Mouse (Mus musculus) adrenal gland, postnatal 36 days (tissue): Measurements from ENCODE around the gene Kazn. TPM values are rescaled to one million over a fixed set of nuclear protein-coding genes. Genes with fewer than 3 reads are reported as not detected.

Source experiments
- DNase-seq, 2 experiments: peaks; one replicate each; pipeline ENCODE4 v3.0.0; 2021; ENCODE audit warnings: mixed read lengths in 1 of 2
- total RNA-seq, 2 experiments: library from RNA; stranded (reverse); gene quantifications; 2 replicates each; pipeline ENCODE4 v1.2.3; 2021

Gene Kazn
- total RNA-seq, 2 experiments from 2014 or later, result 21.7 to 25.1 TPM

DNA sequence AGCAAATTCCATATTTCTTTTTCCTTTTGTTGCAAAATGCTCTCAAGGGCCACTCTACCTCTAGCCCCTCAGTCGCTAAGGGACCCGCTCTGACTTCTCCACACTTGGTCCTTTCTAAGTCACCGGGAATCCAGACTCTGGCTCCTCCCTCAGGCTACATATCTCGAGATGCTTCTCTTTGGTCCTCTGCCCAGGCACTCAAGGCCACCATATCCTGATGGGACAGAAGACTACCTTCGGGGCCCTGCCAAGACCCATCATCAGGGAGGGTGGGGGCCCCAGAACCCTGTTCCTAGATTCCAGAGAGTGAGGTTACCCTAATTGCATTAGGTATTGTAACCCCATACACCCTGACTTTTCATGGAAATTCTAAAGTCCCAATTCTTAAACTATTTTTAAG, 73.8 kb downstream of the Kazn start:
- peak; percentile 60 to 69 for DNase-seq

DNA sequence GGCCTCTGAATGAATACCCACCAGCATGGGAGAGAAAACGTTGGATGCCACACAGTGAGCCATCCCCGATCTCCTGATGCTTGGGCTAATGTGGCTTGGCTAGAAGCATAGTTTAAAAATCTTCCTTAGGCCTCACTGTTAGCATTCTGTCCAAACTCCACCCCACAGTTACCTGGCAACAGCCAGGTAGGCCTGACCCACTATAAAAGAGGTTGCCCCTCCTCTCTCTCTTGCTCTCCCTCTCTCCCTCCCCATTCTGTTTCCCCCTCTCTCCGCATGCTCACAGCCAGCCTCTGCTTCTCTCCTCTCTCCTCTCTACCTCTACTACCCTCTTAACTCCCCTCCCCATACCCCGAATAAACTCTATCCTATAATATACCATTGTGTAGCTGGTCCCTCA, 74.8 kb downstream of the Kazn start:
- DNase-seq, result no peak

DNA sequence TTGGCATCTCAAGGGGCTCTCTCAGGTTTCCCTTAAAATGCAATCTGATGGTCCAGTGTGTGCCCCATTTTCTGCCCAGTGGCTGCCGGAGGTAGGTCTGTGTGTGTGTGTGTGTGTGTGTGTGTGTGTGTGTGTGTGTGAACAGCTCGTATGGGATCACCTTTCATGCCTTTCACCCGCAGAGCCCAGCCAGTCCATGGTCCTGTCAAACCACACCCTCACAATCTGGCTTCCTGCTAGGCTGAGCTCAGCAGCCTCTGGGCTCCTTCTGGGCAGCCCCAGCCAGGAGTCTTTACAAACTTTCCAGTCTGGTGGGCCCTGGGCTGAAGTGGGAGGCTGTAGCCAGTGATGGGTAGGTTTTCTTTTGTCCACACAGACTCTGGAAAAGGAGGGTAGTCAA, 75.3 kb downstream of the Kazn start:
- DNase-seq, result no peak

DNA sequence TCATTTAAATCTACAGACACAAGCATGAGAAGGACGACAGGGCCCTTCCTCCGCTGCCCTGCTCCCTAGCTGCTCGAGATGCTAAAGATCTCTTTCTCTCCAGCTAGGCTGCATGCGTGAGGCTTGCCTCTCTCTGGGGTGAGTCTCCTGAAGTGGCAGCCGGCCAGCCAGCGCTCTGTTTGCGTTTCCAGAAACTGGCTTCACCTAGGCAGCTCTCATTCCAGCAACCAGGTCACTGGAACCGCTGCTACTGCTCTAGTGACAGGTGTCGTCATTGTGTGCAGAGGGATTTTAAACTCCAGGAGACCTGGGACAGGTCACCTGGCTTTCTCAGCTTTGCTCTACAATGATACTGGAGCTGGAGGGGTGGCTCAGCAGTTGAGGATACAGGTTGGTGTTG, 76.5 kb downstream of the Kazn start:
- DNase-seq, result no peak

DNA sequence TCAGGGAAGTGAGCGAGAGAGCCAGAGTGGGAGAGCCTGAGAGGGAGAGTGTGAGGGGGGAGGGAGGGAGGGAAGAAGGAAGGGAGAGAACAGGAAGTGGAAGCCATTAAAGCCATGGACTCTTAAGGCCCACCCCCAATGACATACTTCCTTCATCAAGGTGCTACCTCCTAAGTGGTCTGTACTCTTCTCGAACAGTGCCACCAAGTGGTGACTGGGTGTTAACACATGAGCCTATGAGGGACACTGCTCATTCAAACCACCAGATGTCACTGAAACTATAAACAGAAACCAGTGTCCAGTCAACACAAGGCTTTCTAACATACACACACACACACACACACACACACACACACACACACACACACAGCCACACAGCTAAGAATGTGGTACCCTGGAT, 77.1 kb downstream of the Kazn start:
- no peak for DNase-seq

DNA sequence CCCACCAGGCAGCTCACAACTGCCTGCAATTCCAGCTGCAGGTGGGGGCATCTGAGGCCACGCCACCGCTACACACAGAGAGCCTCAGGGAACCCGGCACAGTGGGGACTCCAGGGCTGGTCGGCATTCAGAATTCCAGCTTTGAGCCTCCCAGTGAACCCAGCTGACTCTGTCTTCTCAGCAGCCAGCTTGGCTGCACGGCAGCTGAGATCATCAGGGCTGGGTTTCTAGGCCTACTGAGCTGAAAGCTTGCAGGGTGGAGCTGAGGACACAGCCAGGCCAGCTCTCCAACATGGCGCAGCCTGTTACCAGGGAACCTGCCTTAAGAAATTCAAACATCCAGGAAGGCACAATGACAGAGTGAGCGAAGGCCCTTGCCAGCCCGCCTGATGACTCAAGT, 79.2 kb downstream of the Kazn start:
- peak; percentile 23 to 48 for DNase-seq

DNA sequence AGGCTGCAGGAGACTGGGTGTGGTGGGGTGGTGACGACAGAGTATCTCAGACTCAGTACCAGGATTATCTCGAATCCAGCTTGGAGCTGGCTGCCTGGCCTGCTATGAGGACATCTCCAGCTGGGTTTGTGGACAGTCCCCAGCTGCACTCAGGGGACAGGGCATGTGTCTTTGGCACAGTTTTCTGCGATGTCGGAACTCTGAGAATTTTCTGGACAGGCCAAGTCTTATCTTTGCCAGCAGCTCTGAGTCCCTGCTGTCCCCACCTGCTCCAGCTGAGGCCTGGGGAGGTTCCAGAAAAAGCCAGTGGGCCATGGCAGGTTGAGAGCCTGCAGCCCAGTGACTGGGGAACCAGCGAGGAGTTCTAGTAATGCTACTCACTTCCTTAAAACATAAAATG, 82.7 kb downstream of the Kazn start:
- DNase-seq, result no peak

DNA sequence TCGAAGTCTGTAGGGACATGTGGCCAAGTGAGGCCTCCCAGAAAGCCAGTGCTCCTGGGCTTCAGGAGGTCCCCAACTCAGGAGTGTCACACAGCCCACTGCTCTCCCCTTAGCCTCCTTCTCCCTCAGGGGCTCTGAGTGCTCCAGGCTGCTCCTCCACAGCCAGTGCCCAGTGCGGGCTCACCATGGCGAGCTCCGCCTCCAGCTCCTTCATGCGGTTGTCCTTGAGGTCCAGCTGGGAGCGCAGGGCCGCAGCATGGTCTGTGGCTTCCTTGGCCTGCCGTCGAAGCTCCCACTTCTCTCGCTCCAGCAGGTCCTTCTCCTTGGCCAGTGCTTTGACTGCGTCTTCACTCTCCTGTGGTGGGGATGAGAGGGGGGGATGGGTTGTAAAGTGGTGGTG, 85.0 kb downstream of the Kazn start:
- DNase-seq, result peak; percentile 57 to 61

DNA sequence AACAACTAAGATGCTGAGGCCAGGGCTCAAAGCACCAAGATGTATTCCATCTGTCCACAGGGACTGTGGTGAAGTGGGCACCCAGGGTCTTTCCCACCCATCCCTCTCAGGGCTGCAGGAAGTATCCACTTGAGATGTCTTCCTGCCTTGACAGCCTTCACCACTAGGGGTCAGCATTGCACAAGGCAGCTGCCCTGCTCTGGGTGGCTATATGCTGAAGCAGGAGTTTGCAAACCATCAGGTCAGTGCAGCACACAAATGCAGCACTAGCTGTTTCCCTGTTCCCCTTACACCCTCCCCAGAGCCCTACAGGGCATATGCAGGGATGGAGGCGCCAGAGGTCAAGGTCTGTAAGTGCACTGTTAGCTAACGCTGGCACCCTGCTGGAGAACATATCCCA, 85.7 kb downstream of the Kazn start:
- peak; percentile 89 to 90 for DNase-seq

DNA sequence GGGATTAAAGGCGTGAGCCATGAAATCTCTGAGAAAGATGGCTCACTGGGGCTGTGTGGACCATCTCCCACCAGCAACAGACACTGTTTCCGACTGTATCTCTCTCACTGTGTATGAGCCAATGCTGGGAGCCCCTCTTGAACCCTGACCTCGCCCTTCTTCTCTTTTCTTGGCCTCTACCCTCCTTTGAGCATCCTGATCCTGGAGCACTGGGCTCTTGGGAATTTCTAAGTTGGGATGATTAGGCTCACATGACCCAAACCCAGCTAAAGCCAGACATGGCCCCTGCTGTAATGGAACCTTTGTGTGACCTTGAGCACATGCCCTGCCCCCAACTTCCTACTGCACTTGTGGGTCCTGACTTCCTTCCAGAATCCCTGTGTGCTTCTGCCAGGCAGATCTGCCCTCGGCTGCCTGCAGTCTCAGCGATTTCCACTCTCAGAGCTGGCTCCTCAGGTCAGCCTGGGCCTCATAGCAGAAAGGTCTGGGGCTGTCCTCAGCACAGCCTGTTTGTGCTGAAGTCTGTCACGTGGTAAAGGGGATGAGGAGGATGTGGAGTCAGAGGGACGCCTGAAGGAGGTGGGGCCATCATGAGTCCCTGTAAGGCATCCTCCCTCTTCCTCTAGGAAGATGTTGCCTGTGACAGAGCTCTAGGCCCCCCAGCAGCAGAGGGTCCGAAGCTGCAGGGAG, 86.3 kb downstream of the Kazn start:
- peak in 1 of 2 experiments; percentile 22 for DNase-seq

DNA sequence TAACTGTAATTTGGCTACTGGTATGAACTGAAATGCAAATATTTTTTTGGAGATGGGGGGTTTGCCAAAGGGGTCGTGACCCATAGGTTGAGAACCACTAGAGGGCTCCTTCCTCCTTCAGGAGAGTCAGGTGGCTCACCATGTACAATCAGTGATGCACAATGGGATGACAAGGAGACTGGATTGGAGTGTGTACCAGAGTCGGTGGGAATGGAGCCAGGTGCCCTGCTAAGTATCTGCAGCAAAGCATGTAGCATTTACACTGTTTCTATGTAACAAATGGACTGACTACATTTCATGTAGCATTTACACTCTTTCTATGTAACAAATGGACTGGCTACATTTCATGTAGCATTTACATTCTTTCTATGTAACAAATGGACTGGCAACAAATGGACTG, 89.1 kb downstream of the Kazn start:
- no peak for DNase-seq

DNA sequence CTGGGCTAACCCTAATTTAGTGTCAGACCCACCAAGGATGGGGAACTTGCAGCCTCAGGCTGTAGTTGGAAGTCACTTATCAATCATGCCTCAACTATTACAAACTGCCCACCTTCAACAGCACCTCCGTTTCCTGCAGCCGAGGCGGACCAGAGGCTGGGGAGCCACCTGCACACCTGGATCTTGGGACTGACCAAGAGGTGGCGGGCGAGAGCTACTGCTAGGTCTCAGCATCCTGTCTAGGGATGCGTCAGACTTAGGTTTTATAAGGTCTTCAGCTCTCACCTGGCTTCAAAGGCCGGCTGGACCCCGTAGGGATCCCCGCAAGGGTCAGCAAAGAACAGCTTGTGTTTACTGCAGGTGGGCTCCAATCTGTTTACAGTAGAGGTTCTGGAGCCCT, 90.0 kb downstream of the Kazn start:
- no peak for DNase-seq

DNA sequence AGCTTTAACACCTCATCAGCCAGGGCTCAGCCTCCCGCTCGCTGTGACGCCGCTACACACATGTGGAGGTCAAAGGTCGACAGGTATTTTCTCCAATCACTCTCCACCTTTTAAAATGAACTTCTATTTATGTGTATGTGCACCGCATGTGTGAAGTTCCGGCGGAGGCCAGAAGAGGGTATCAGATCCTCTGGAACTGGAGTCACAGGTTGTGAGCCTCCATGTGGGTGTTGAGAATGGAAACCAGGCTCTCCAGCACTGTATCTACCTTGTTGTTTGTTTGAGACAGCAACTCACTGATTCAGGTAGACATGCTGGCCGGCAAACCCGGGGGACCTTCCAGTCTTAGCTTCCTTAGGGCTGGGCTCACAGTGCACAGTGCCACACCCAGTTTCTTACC, 91.5 kb downstream of the Kazn start:
- DNase-seq, result no peak

DNA sequence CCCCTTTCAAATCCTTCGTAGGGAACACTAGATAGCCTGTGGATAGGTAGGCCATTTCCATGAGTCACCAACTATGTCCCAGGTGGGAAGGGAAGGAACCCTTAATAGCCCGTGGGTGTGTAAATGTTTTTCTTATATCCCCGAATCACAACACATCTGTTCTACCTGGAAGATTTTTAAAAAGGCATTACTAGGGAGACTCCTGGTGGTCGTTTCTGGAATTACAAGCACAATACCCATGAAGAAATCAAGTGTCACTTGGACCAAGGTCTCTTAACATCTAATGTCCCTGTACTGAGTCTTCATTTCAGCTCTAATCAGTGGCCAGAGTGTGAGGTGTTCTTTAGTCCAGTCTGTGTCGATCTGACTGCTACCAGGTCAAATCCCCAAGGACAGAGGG, 95.1 kb downstream of the Kazn start:
- DNase-seq, result no peak

DNA sequence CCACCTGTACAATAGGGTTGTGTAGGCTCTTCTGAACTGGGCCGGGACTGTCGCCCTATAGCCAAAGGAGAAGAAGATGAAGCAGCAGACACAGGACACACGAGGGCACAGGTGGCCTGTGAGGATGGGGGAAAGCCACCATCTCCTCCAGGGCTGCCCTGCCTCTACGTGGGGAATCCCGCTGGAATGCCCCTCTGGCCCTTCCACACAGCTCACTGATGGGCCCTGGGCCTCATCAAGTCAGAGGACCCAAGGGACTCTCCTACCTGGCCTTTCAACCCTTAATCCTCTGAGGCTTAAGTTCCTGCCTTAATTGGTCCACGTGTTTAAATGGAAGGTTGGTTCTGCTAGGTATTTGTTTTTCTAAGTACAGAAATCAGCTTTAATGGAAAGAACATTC, 95.9 kb downstream of the Kazn start:
- no peak for DNase-seq

DNA sequence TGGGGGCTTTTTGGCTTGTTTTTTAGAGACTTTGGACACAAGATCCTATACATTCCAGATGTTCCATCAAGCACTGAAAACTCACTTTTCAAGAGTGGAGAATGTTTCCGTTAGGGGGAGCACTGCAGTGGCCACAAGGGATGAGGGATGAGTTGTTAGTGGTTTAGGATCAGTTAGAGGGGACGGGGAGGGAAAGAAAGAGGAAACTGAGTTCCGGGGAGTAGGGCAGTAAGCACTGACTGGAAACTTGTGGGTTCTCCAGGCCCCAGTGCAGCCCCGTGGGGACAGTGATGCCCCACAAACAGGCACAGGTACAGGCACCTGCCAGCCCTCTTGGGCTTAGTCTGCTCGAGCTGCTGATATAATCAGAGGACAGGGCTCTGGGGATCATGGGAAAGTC, 99.5 kb downstream of the Kazn start:
- no peak for DNase-seq

DNA sequence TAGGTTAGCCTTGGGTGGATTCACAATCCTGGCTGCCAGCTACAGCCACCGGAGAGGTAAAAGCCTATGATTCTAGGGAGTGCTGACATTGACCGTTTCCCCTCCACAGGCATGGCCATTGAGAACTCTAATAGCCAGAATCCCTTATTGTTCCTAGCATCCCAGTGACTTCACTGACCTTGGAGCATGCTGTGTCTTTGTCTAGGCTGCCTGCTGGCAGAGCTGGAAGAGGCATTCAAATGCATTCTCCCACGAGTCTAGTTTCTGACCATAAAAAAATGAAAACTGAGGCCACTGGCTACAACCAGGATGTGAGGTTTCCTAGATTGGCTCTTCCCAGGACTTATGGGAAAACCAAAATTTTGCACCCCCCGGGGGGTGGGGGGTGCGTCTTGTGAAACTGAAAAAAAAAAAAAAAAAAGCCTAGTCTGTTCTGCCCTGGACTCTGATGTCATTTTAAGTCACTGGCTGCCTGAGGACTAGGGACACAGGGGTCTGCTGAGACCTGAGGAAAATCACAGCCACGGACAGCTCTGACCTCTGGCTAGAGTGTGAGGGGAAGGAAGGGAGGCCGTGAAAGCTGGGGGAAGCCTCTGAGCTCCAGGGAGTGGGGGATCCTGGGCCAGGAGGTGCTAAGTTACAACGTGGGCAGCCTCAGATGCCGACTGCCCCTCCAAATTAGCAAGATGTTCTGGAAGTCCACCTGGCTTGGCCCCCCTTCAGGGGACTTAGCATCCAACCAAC, 100.7 kb downstream of the Kazn start:
- no peak for DNase-seq

DNA sequence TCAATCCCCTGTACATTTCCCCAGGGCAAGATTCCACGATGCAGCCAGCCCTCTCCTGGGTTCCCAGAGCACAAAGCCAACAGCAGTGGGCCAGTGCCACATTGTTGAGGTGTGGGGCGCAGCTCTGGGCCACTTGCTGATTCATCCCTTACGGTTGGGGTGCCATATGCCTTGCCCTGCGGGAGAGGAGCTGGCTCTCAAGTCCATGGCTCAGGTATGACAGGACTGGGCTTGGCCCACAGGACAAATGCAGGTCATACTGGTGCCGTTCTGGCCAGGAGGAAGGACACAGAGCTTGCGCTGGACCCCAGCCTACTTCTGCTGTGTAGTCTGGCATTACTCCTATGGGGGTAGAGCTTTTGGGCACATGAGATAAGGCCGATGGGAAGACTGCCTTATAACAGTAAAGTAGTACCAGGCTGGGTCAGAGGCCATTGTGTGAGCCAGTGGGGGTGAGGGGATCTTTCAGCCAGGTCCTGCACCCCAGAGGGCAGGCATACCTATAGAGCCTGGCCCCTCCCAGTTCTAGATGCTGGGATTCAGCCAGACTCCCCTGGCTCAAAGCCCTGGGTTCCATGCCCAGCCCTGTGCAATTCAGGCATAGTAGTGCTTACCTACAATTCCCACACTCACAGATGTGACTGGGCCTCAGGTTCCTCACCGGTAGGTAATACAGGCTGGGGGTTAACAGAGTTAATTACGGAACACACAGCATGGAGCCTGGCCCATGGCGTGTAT, 102.3 kb downstream of the Kazn start:
- no peak for DNase-seq

DNA sequence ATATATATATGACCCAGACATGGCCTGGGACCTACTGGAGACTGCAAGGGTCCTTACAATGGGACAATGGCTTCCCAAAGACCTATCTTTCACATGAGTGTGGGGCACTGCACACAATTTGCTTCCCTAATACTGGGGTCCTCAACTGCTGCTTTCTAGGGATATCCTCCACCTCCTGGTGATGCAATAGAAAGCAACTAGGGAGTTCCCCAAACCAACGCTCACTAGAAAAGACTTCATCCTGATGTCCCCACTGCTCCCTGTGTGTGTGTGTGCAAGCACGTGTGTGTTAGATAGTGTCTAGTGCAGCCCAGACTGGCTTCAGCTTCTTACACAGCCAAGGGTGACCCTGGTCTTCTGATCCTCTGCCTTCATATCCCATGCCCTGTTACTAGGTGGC, 103.7 kb downstream of the Kazn start:
- no peak for DNase-seq

DNA sequence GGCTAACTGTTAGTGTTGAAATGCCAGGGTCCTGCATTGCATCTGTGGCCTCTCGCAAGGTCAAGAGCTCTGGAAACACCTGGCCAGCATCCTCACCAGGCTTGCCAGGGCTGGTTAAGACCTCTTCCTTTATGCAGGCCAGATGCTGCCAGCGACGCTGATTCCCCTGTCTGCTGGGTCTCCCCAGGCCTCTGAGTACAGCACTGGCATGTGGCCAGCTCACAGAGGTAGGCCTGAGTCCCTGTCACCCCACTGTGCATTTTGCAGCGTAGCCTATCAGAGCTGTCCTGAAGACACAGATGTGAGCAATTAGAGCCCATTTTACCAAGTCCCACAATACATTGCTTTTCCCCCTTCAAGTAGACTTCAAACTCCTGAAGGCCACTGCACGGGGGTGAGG, 109.0 kb downstream of the Kazn start:
- no peak for DNase-seq

DNA sequence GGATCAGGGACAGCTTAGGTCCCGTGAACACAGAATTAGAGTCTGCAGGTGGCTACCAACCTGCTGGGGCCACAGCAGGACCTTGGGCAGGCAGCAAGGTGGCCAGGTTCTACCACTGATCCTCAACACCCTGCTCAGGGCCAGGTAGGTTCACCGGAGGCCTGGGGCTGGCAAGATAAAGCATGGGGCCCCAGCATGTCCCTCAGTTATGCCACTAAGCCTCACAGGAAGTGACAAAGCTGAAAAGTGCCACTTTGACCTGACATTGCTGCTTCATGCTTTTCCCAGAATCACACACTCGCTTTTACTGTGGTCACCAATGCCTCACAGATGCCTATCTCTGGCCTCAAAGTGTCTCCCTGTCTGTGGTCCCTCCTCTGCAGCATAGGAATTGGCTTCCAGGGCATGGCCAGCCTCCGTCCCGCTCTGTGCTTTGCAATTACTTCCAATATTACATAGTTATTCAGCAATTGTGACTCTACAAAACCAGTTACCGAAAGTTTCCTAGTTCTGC, 111.9 kb downstream of the Kazn start:
- no peak for DNase-seq

DNA sequence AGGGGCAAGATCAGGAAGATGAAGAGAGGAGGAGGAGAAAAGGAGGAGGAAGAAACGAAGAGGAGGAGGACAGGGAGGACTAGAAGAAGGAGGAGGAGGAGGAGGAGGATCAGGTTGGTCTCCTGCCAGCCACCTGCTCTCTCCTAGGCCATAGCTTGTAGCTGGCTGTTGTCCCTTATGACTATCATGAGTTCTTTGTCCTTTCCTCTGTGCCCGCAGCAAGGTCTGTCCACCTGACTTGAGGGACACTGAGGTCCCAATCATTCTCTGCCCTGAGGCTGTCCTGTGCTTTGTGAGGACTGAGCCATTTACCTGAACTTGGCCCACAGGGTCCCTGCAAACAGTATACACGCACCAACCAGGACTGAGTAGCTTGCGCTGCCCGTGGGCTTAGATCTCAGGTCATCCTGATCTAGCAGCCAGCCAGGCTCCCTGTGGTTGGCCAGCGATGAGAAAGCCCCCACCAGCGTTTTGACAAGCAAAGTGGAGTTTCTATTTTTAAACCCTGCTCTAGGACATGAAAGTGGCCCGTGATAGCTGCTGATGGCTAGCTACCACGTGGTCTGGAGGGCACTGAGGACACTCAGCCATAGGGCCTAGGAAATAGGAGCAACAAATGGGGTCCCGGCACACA, 112.4 kb downstream of the Kazn start:
- DNase-seq, result no peak

DNA sequence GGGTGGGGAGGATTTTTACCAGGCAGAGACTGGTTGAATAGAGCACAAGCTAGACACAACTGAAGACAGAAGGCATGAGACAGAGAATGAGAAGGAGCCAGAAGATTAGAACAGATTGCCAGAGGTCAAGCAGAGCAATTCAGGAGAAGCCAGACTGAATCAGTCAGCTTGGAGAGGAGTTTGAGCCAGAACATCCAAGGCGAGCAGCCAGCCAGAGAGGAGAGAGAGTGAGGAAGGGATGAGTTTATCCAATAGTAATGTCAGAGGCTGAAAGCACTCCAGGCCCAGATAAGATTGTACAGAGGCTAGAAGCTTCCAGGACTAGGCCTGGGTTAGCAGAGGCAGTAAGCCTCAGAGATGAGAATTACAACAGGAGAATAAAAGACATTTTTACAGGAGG, 118.0 kb downstream of the Kazn start:
- DNase-seq, result no peak
